Mouse (Mus musculus) kidney, postnatal 10 days (tissue): ENCODE results near the gene Sel1l2.
"Not testable (repeated sequence)": the region's sequence is repeated elsewhere in the genome, so short reads cannot be mapped to it uniquely, and the experiment has no call there.

Experiments used
- DNase-seq: peaks from one replicate; pipeline ENCODE4 v3.0.0; 2021; ENCODE audit warnings: mixed read lengths

The Sel1l2 gene

GRCm38 (mm10) chr2:140203756-140204155, 185.8 kb downstream of the Sel1l2 start:
- no peak for DNase-seq

GRCm38 (mm10) chr2:140202573-140202972, 186.9 kb downstream of the Sel1l2 start:
- no peak for DNase-seq

- DNase-seq: no peak
Observed at GRCm38 (mm10) chr2:140200713-140201112, 188.8 kb downstream of the Sel1l2 start.

- not testable (repeated sequence) for DNase-seq
Observed at GRCm38 (mm10) chr2:140185685-140186210, 203.8 kb downstream of the Sel1l2 start.
